Mouse (Mus musculus): ENCODE data around the gene Dnajb14. TPM values are rescaled to one million over a fixed set of nuclear protein-coding genes. Genes with fewer than 3 reads are reported as not detected.

Dnajb14 gene
- total and polyA plus RNA-seq, 3 experiments: 2.8 to 7.0 (median 4.4) TPM

DNA sequence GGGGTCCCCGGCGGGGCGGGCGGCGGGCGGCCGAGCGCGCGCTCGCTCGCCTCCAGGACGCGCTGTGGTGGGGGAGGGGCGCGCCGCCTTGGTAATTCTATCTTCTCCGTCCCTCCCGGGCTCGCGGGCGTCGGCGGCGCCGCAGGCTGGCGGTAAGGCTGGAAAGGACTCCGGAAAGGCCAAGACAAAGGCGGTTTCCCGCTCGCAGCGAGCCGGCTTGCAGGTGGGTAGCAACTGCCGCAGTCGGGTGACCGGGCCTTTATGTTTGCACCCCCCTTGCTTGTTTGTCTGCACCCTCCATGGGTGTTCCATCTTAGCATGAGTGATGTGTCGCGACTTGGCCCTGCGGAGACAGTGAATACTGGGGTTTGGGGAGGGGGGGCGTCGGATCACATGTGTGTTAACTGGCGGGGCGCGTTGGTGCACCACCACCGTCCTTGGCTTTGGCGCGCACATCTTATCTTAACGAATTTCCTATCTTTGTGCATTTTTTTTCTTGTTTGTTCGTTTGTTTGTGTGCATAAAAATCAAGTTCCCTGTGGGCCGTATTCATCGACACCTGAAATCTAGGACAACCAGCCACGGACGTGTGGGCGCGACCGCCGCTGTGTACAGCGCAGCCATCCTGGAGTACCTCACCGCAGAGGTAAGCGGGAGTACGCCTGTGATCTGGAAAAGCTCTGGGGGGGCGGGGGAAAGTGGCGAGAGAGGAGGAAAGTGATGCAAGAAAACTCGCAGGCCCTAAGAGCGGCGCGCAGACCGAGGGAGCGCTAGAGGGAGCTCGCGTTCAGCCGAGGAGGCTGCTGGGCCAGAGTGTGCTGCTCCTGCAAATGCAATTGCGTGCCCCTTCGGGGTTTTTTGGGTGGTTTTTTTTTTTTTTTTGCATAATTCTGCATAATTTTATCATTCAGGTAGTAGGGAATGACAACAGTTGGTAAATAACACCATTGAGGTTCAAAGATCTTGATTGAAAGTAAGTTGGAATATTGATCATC lies 2.2 kb upstream of the Dnajb14 start (continued):
- 0 out of 2 replicates have a peak, but pooled peaks have one; percentile 7 for TF ChIP-seq JUND (conservative IDR thresholded peaks at IDR 0.05; ENCODE audit: low read depth, low read length)
- peak; percentile 87 for TF ChIP-seq SIN3A (IDR thresholded peaks at IDR 0.05; ENCODE audit: low read length)
- no peak; the same call in 1 of the 2 replicates for TF ChIP-seq UBTF (IDR thresholded peaks at IDR 0.05; ENCODE audit: low read depth, low read length)
- TF ChIP-seq MAX (IDR thresholded peaks at IDR 0.05; ENCODE audit: low read length): peak; percentile 76; the same call in 1 of the 2 replicates
- peak; percentile 76; the same call in 1 of the 2 replicates for TF ChIP-seq E2F4 (IDR thresholded peaks at IDR 0.05; ENCODE audit: insufficient replicate concordance, low read depth, low read length)
- TF ChIP-seq MEF2A (IDR thresholded peaks at IDR 0.05; ENCODE audit: borderline replicate concordance, low read depth, low read length): peak; percentile 89
- TF ChIP-seq MAZ (IDR thresholded peaks at IDR 0.05; ENCODE audit: low read depth, low read length): peak; percentile 95
- no peak; the same call in 1 of the 2 replicates for TF ChIP-seq MAFK (IDR thresholded peaks at IDR 0.05; ENCODE audit: insufficient replicate concordance, low read length)
- TF ChIP-seq USF1 (IDR thresholded peaks at IDR 0.05; ENCODE audit: low read depth, low read length): no peak
- peak; percentile 76 for TF ChIP-seq TCF12 (IDR thresholded peaks at IDR 0.05; ENCODE audit: low read depth, low read length)
- peak; percentile 67 for TF ChIP-seq CHD2 (IDR thresholded peaks at IDR 0.05; ENCODE audit: low read length)
- TF ChIP-seq ZMIZ1 (IDR thresholded peaks at IDR 0.05; ENCODE audit: low read depth, low read length): peak; percentile 70
- TF ChIP-seq BHLHE40 (IDR thresholded peaks at IDR 0.05; ENCODE audit: low read depth, low read length): peak; percentile 88

DNA sequence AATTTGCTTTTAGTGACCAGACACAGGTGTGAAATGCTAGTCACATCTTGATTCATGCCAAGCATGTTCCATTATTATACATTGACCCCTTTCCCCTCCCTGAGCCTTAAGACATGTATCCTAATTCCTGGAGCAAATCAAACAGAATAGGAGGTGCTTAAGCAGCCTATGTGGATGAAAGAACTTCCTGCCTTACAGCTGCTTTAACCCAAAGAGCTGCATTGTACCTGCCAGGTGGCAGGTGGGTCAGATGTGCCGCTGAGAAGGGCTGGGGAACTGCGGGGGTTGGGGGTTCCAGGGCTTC lies 390 bp upstream of the Dnajb14 start:
- peak overlapping the region; percentile 93 for H3K9ac ChIP-seq (ENCODE audit: insufficient read depth, low read depth)
- dilution Hi-C loops (cut with MboI; ENCODE audit: extremely low pct_ligation_motif_present, extremely low pct_unique_long_range_greater_than_20kb, low sequenced_read_pairs): no loop called here
- TF ChIP-seq TCF12 (IDR thresholded peaks at IDR 0.05; ENCODE audit: low read depth, low read length): 0 out of 2 replicates have a peak, but pooled peaks have one; percentile 53
- TF ChIP-seq RCOR1 (conservative IDR thresholded peaks at IDR 0.05; ENCODE audit: low read depth, low read length): 0 out of 2 replicates have a peak, but pooled peaks have one; percentile 64
- peak; percentile 94; the same call in 1 of the 2 replicates for TF ChIP-seq CHD1 (IDR thresholded peaks at IDR 0.05; ENCODE audit: low read depth, low read length)
- no peak for TF ChIP-seq USF1 (IDR thresholded peaks at IDR 0.05; ENCODE audit: low read depth, low read length)
- 0 out of 2 replicates have a peak, but pooled peaks have one; percentile 38 for TF ChIP-seq SMC3 (IDR thresholded peaks at IDR 0.05; ENCODE audit: low read depth, low read length)
- peak; percentile 89; the same call in 1 of the 2 replicates for TF ChIP-seq CHD2 (IDR thresholded peaks at IDR 0.05; ENCODE audit: low read length)
- peaks cover 5 to 33% of the 10 kb centered on the region in 2 experiments for H3K4me1 ChIP-seq (ENCODE audit: control insufficient read depth in 1 of 2, insufficient read depth in 2 of 2)
- H3K79me2 ChIP-seq (replicated peaks; ENCODE audit: control insufficient read depth, extremely low read depth, insufficient read depth, poor library complexity, severe bottlenecking): peaks cover 45% of the 10 kb centered on the region
- peak overlapping the region; percentile 18 to 86 (median 64) for H3K4me3 ChIP-seq (replicated peaks in 1 of 3; ENCODE audit: low read depth in 2 of 3, low read length in 2 of 3, poor library complexity in 1 of 3)
- peaks cover 10 to 21% of the 10 kb centered on the region in 2 experiments for H3K36me3 ChIP-seq (replicated peaks in 1 of 2; ENCODE audit: control insufficient read depth in 1 of 2, insufficient read depth in 1 of 2, low read length in 1 of 2)
- peak overlapping the region; percentile 90 for H3K27ac ChIP-seq (ENCODE audit: insufficient read depth, low read depth)
- in situ Hi-C loops (cut with MboI; ENCODE audit: low pct_ligation_motif_present, low pct_unique_long_range_greater_than_20kb, low sequenced_read_pairs): loop anchor here (5.0 to 10.0 kb wide), 2 partner anchors 50 to 278 kb away; partner anchors contain the start of genes Lamtor3, Mttp and Trmt10a
- H3K4me2 ChIP-seq (ENCODE audit: insufficient read depth, low read depth, poor library complexity, severe bottlenecking): peak overlapping the region; percentile 87
- peaks cover 3% of the 10 kb centered on the region for H3K9me3 ChIP-seq (replicated peaks; ENCODE audit: low read length)
- no peaks in the 10 kb centered on the region for H3K27me3 ChIP-seq (replicated peaks)
- no peak for DNase-seq (ENCODE audit: extremely low read depth)

All from CH12.LX (cell line).